Mouse (Mus musculus): ENCODE results near the gene Rbmxl1. TPM values are rescaled to one million over a fixed set of nuclear protein-coding genes. Genes with fewer than 3 reads are reported as not detected.
"Not testable (repeated sequence)": the region's sequence is repeated elsewhere in the genome, so short reads cannot be mapped to it uniquely, and the experiment has no call there.

The Rbmxl1 gene
- polyA plus RNA-seq, 1 experiment from 2014 or later = 228 TPM

- Histone ChIP-seq H3K4me1 (replicated peaks; ENCODE audit: control insufficient read depth, insufficient read depth, low read length) (peaks cover 6% of the 10 kb centered on the region; the same call in 1 of the 2 replicates), H3K27ac (ENCODE audit: low read depth) (peak within 1 kb of the TSS; percentile 94), H3K4me3 (ENCODE audit: low read depth, low read length) (peak within 1 kb of the TSS; percentile 64), H3K36me3 (ENCODE audit: control insufficient read depth, insufficient read depth, low read length) (peaks cover 14% of the 10 kb centered on the region), H3K27me3 (replicated peaks; ENCODE audit: control insufficient read depth, insufficient read depth, low read length) (no peaks in the 10 kb centered on the region), H3K9me3 (ENCODE audit: control insufficient read depth, low read length) (no peaks in the 10 kb centered on the region), H3K9ac (ENCODE audit: low read length) (peak within 1 kb of the TSS; percentile 99), H3K4me2 (ENCODE audit: low read length) (peak within 1 kb of the TSS; percentile 68)
- ATAC-seq (replicated peaks; ENCODE audit: low FRiP score, low TSS enrichment, low read depth) (peak; percentile 95), DNase-seq (ENCODE audit: low spot score) (peak; percentile 89)
- WGBS = under 1% methylated on average over 50 of the region's 51 CpGs
Measured at GRCm38 (mm10) chr8:78509273-78510031, 754 bp upstream of the Rbmxl1 start, which contains the start of gene Slc10a7. Gene Slc10a7, plus strand, starts transcription at chr8:78509346.

GRCm38 (mm10) chr8:78507979-78508718 is 549 bp downstream of the Rbmxl1 start:
- ATAC-seq (replicated peaks; ENCODE audit: low FRiP score, low TSS enrichment, low read depth) (peak; percentile 40), DNase-seq (ENCODE audit: low spot score) (peak; percentile 83)
- peaks cover 23% of the 10 kb centered on the region for H3K36me3 ChIP-seq (ENCODE audit: control insufficient read depth, insufficient read depth, low read length)
- H3K27ac ChIP-seq (ENCODE audit: low read depth) = peak overlapping the region; percentile 94
- peak overlapping the region; percentile 68 for H3K4me2 ChIP-seq (ENCODE audit: low read length)
- H3K9me3 ChIP-seq (ENCODE audit: control insufficient read depth, low read length) = no peaks in the 10 kb centered on the region
- WGBS = under 1% methylated on average over 37 of the region's 38 CpGs
- H3K4me1 ChIP-seq (replicated peaks; ENCODE audit: control insufficient read depth, insufficient read depth, low read length) = peaks cover 6% of the 10 kb centered on the region; the same call in 1 of the 2 replicates
- H3K9ac ChIP-seq (ENCODE audit: low read length) = peak overlapping the region; percentile 99
- H3K27me3 ChIP-seq (replicated peaks; ENCODE audit: control insufficient read depth, insufficient read depth, low read length) = no peaks in the 10 kb centered on the region
- peak overlapping the region; percentile 64 for H3K4me3 ChIP-seq (ENCODE audit: low read depth, low read length)

- WGBS = 70% methylated on average over 2 of the region's 2 CpGs
- no peak overlapping the region for H3K27ac ChIP-seq (ENCODE audit: low read depth)
- ATAC-seq (replicated peaks; ENCODE audit: low FRiP score, low TSS enrichment, low read depth) = no peak
- no peak overlapping the region for H3K4me3 ChIP-seq (ENCODE audit: low read depth, low read length)
- no peaks in the 10 kb centered on the region for H3K9me3 ChIP-seq (ENCODE audit: control insufficient read depth, low read length)
- H3K36me3 ChIP-seq (ENCODE audit: control insufficient read depth, insufficient read depth, low read length) = peaks cover 23% of the 10 kb centered on the region
- H3K27me3 ChIP-seq (replicated peaks; ENCODE audit: control insufficient read depth, insufficient read depth, low read length) = no peaks in the 10 kb centered on the region
- H3K4me2 ChIP-seq (ENCODE audit: low read length) = no peak overlapping the region
- H3K9ac ChIP-seq (ENCODE audit: low read length) = no peak overlapping the region
- H3K4me1 ChIP-seq (replicated peaks; ENCODE audit: control insufficient read depth, insufficient read depth, low read length) = peaks cover 4% of the 10 kb centered on the region; the same call in 1 of the 2 replicates
- DNase-seq (ENCODE audit: low spot score) = no peak
Measured at GRCm38 (mm10) chr8:78502706-78503105, 6.0 kb downstream of the Rbmxl1 start.

GRCm38 (mm10) chr8:78496273-78496672 is 12.4 kb downstream of the Rbmxl1 start:
- not testable (repeated sequence) for H3K27ac ChIP-seq (ENCODE audit: low read depth); H3K36me3 ChIP-seq (ENCODE audit: control insufficient read depth, insufficient read depth, low read length); H3K4me2 ChIP-seq (ENCODE audit: low read length); H3K27me3 ChIP-seq (replicated peaks; ENCODE audit: control insufficient read depth, insufficient read depth, low read length); H3K4me1 ChIP-seq (replicated peaks; ENCODE audit: control insufficient read depth, insufficient read depth, low read length); H3K9ac ChIP-seq (ENCODE audit: low read length); H3K9me3 ChIP-seq (ENCODE audit: control insufficient read depth, low read length); H3K4me3 ChIP-seq (ENCODE audit: low read depth, low read length); DNase-seq (ENCODE audit: low spot score); ATAC-seq (replicated peaks; ENCODE audit: low FRiP score, low TSS enrichment, low read depth)
- 89% methylated on average over 3 of the region's 3 CpGs for WGBS

- no peak for ATAC-seq (replicated peaks; ENCODE audit: low FRiP score, low TSS enrichment, low read depth)
- no peak overlapping the region for H3K27ac ChIP-seq (ENCODE audit: low read depth)
- H3K36me3 ChIP-seq (ENCODE audit: control insufficient read depth, insufficient read depth, low read length) = no peaks in the 10 kb centered on the region
- no peaks in the 10 kb centered on the region for H3K9me3 ChIP-seq (ENCODE audit: control insufficient read depth, low read length)
- H3K4me3 ChIP-seq (ENCODE audit: low read depth, low read length) = no peak overlapping the region
- no peaks in the 10 kb centered on the region for H3K4me1 ChIP-seq (replicated peaks; ENCODE audit: control insufficient read depth, insufficient read depth, low read length)
- no peaks in the 10 kb centered on the region for H3K27me3 ChIP-seq (replicated peaks; ENCODE audit: control insufficient read depth, insufficient read depth, low read length)
- 50% methylated on average over 2 of the region's 2 CpGs for WGBS
- no peak for DNase-seq (ENCODE audit: low spot score)
- no peak overlapping the region for H3K9ac ChIP-seq (ENCODE audit: low read length)
- no peak overlapping the region for H3K4me2 ChIP-seq (ENCODE audit: low read length)
Measured at GRCm38 (mm10) chr8:78493031-78493430, 15.7 kb downstream of the Rbmxl1 start.

GRCm38 (mm10) chr8:78489733-78490132 is 19.0 kb downstream of the Rbmxl1 start:
- no peak for DNase-seq (ENCODE audit: low spot score)
- Histone ChIP-seq H3K4me1 (replicated peaks; ENCODE audit: control insufficient read depth, insufficient read depth, low read length) (no peaks in the 10 kb centered on the region), H3K4me3 (ENCODE audit: low read depth, low read length) (no peak overlapping the region), H3K36me3 (ENCODE audit: control insufficient read depth, insufficient read depth, low read length) (no peaks in the 10 kb centered on the region), H3K27ac (ENCODE audit: low read depth) (no peak overlapping the region), H3K27me3 (replicated peaks; ENCODE audit: control insufficient read depth, insufficient read depth, low read length) (no peaks in the 10 kb centered on the region), H3K9ac (ENCODE audit: low read length) (no peak overlapping the region), H3K9me3 (ENCODE audit: control insufficient read depth, low read length) (no peaks in the 10 kb centered on the region), H3K4me2 (ENCODE audit: low read length) (no peak overlapping the region)
- ATAC-seq (replicated peaks; ENCODE audit: low FRiP score, low TSS enrichment, low read depth) = no peak
- 78% methylated on average over 3 of the region's 3 CpGs for WGBS

- Histone ChIP-seq H3K36me3 (ENCODE audit: control insufficient read depth, insufficient read depth, low read length) (no peaks in the 10 kb centered on the region), H3K4me3 (ENCODE audit: low read depth, low read length) (no peak overlapping the region), H3K9ac (ENCODE audit: low read length) (no peak overlapping the region), H3K9me3 (ENCODE audit: control insufficient read depth, low read length) (no peaks in the 10 kb centered on the region), H3K27me3 (replicated peaks; ENCODE audit: control insufficient read depth, insufficient read depth, low read length) (no peaks in the 10 kb centered on the region), H3K27ac (ENCODE audit: low read depth) (no peak overlapping the region), H3K4me1 (replicated peaks; ENCODE audit: control insufficient read depth, insufficient read depth, low read length) (no peaks in the 10 kb centered on the region), H3K4me2 (ENCODE audit: low read length) (no peak overlapping the region)
- WGBS = 42% methylated on average over 6 of the region's 6 CpGs
- DNase-seq (ENCODE audit: low spot score) = no peak
- ATAC-seq (replicated peaks; ENCODE audit: low FRiP score, low TSS enrichment, low read depth) = no peak
Measured at GRCm38 (mm10) chr8:78477051-78477829, 31.5 kb downstream of the Rbmxl1 start.

- Histone ChIP-seq H3K27ac (ENCODE audit: low read depth) (no peak overlapping the region), H3K4me1 (replicated peaks; ENCODE audit: control insufficient read depth, insufficient read depth, low read length) (no peaks in the 10 kb centered on the region), H3K27me3 (replicated peaks; ENCODE audit: control insufficient read depth, insufficient read depth, low read length) (no peaks in the 10 kb centered on the region), H3K36me3 (ENCODE audit: control insufficient read depth, insufficient read depth, low read length) (no peaks in the 10 kb centered on the region), H3K4me2 (ENCODE audit: low read length) (no peak overlapping the region), H3K4me3 (ENCODE audit: low read depth, low read length) (no peak overlapping the region), H3K9me3 (ENCODE audit: control insufficient read depth, low read length) (no peaks in the 10 kb centered on the region), H3K9ac (ENCODE audit: low read length) (no peak overlapping the region)
- ATAC-seq (replicated peaks; ENCODE audit: low FRiP score, low TSS enrichment, low read depth) = no peak
- DNase-seq (ENCODE audit: low spot score) = no peak
- WGBS = 92% methylated on average over 2 of the region's 2 CpGs
Measured at GRCm38 (mm10) chr8:78467889-78468288, 40.8 kb downstream of the Rbmxl1 start.

Measured in intestine, embryonic 14.5 days (tissue).